Mouse (Mus musculus): ENCODE data around the gene Sox6.

- TF ChIP-seq GATA1 (IDR thresholded peaks at IDR 0.05; ENCODE audit: borderline replicate concordance, low read length), result no peak
- TF ChIP-seq CTCF (IDR thresholded peaks at IDR 0.05; ENCODE audit: low read depth, low read length), result no peak
- TF ChIP-seq POLR2AphosphoS5 (IDR thresholded peaks at IDR 0.05; ENCODE audit: insufficient replicate concordance, low read depth, low read length), result no peak
- TF ChIP-seq GATA2 (IDR thresholded peaks at IDR 0.05; ENCODE audit: borderline replicate concordance, low read depth, low read length), result no peak
- no peak for TF ChIP-seq TAL1 (conservative IDR thresholded peaks at IDR 0.05; ENCODE audit: low read depth, low read length)
Observed at GRCm38 (mm10) chr7:115985716-115986115, 52.9 kb downstream of the Sox6 start.

Measured in G1E (cell line).